Mouse (Mus musculus) lung, embryonic 14.5 days (tissue): Measurements from ENCODE around the gene Eif2b3. TPM values are rescaled to one million over a fixed set of nuclear protein-coding genes. Genes with fewer than 3 reads are reported as not detected.

ENCODE experiments used
- ATAC-seq: fragments of 200-750 bp; cut with Nextera tagmentation; 2 replicates; pipeline ENCODE4 v1.8.0; 2017; ENCODE audit warnings: mild to moderate bottlenecking, moderate TSS enrichment, moderate library complexity; ENCODE audit not compliant: insufficient read depth
- DNase-seq: peaks from one replicate; pipeline ENCODE4 v3.0.0-alpha.2; 2015
- H3K27ac ChIP-seq: fragments of 300-500 bp; sonication (generic); 2 replicates; pipeline ENCODE4 v1.5.1; 2014; ENCODE audit warnings: low read depth, mild to moderate bottlenecking, moderate library complexity
- H3K27me3 ChIP-seq: fragments of 300-500 bp; sonication (generic); 2 replicates; pipeline ENCODE4 v1.6.1; 2014; ENCODE audit warnings: low read length, control low read depth; ENCODE audit not compliant: insufficient read depth
- H3K36me3 ChIP-seq: fragments of 300-500 bp; sonication (generic); 2 replicates; pipeline ENCODE4 v1.6.1; 2014; ENCODE audit warnings: control low read depth; ENCODE audit not compliant: insufficient read depth
- H3K4me1 ChIP-seq: fragments of 300-500 bp; sonication (generic); 2 replicates; pipeline ENCODE4 v1.6.1; 2014; ENCODE audit warnings: antibody characterized with exemption, control low read depth; ENCODE audit not compliant: insufficient read depth
- H3K4me2 ChIP-seq: fragments of 300-500 bp; sonication (generic); 2 replicates; pipeline ENCODE4 v1.6.1; 2014; ENCODE audit warnings: mild to moderate bottlenecking
- H3K4me3 ChIP-seq: fragments of 300-500 bp; sonication (generic); 2 replicates; pipeline ENCODE4 v1.5.1; 2014; ENCODE audit warnings: low read depth, low read length
- H3K9ac ChIP-seq: fragments of 300-500 bp; sonication (generic); 2 replicates; pipeline ENCODE4 v1.6.1; 2014
- H3K9me3 ChIP-seq: fragments of 300-500 bp; sonication (generic); 2 replicates; pipeline ENCODE4 v1.6.1; 2016; ENCODE audit warnings: low read depth, low read length, control low read depth
- CTCF ChIP-seq: IDR thresholded peaks from 2 replicates; pipeline ENCODE4 v1.5.1; 2016; ENCODE audit warnings: antibody characterized with exemption, low read depth
- WGBS: fragments of 180-500 bp; shearing (Covaris S2); extraction: QIAGEN DNeasy Blood & Tissue Kit; methylation state at CpG from one replicate; pipeline ENCODE4 v1.1.7; 2014; 5-methylcytosine and 5-hydroxymethylcytosine counted together
- polyA plus RNA-seq: library from polyadenylated mRNA; unstranded; fragments of >200 nt; fragmentation: Nextera tagmentation; extraction: Ambion mirVana; gene quantifications from 2 replicates; pipeline ENCODE4 v1.2.1, GENCODE M21; 2014

The Eif2b3 gene
- polyA plus RNA-seq, 1 experiment from 2014 or later, result 43.5 TPM

- peak overlapping the region; percentile 100 for H3K4me2 ChIP-seq
These were observed 115.4 kb downstream of the Eif2b3 start for GRCm38 (mm10) chr4:117134601-117134995.

GRCm38 (mm10) chr4:117136034-117136433, 116.8 kb downstream of the Eif2b3 start:
- no peak overlapping the region for H3K27ac ChIP-seq

More at GRCm38 (mm10) chr4:117134601-117134995, 115.4 kb downstream of the Eif2b3 start:
- peaks cover 14% of the 10 kb centered on the region; the same call in 1 of the 2 replicates for H3K4me1 ChIP-seq
- H3K27ac ChIP-seq, result no peak overlapping the region
- peaks cover 18% of the 10 kb centered on the region for H3K27me3 ChIP-seq
- 0 out of 2 replicates have a peak overlapping the region, but pooled peaks have one; percentile 85 for H3K4me3 ChIP-seq
- ATAC-seq (no peak), DNase-seq (no peak)
- no peak overlapping the region for H3K9ac ChIP-seq
- WGBS, result 21% methylated on average over 2 of the region's 2 CpGs
- TF ChIP-seq CTCF, result no peak
- H3K9me3 ChIP-seq, result no peaks in the 10 kb centered on the region
- peaks cover 4% of the 10 kb centered on the region; the same call in 1 of the 2 replicates for H3K36me3 ChIP-seq

More at GRCm38 (mm10) chr4:117136034-117136433, 116.8 kb downstream of the Eif2b3 start:
- no peak for DNase-seq
- H3K4me2 ChIP-seq, result no peak overlapping the region
- WGBS, result 19% methylated on average over 8 of the region's 8 CpGs
- H3K9ac ChIP-seq, result no peak overlapping the region
- TF ChIP-seq CTCF, result no peak
- no peaks in the 10 kb centered on the region for H3K9me3 ChIP-seq
- ATAC-seq, result no peak
- peaks cover 18% of the 10 kb centered on the region for H3K27me3 ChIP-seq
- H3K4me1 ChIP-seq, result peaks cover 14% of the 10 kb centered on the region; the same call in 1 of the 2 replicates
- 0 out of 2 replicates have a peak, but pooled peaks cover 4% of the 10 kb centered on the region for H3K36me3 ChIP-seq
- H3K4me3 ChIP-seq, result no peak overlapping the region

Other genes starting within 250 kb of the Eif2b3 start
- gene Toe1, start 211.8 kb upstream of the Eif2b3 start, polyA plus RNA-seq, result 35.6 and 41.4 TPM in 2 replicates
- 14.7 and 16.8 TPM in 2 replicates for gene Mutyh, start 211.7 kb upstream of the Eif2b3 start, polyA plus RNA-seq
- 0.71 and 0.91 TPM in 2 replicates for gene Hpdl, start 197.7 kb upstream of the Eif2b3 start, polyA plus RNA-seq
- gene Zswim5, start 142.0 kb upstream of the Eif2b3 start, polyA plus RNA-seq, result 0.47 and 0.79 TPM in 2 replicates
- gene Urod, start 25.0 kb upstream of the Eif2b3 start, polyA plus RNA-seq, result 87.2 and 95.9 TPM in 2 replicates
- 7.9 and 9.1 TPM in 2 replicates for gene Hectd3, start 24.1 kb upstream of the Eif2b3 start, polyA plus RNA-seq
- gene Ptch2, start 76.7 kb downstream of the Eif2b3 start, polyA plus RNA-seq, result 12.2 and 14.1 TPM in 2 replicates
- 6.7 and 7.6 TPM in 2 replicates for gene Btbd19, start 106.3 kb downstream of the Eif2b3 start, polyA plus RNA-seq
- gene Tctex1d4, start 107.4 kb downstream of the Eif2b3 start, polyA plus RNA-seq, result not detected in 2 replicates
- gene Plk3, start 114.6 kb downstream of the Eif2b3 start, polyA plus RNA-seq, result 4.2 and 5.1 TPM in 2 replicates
- gene Rps8, start 136.8 kb downstream of the Eif2b3 start, polyA plus RNA-seq, result 1,312 and 1,358 TPM in 2 replicates
- 78.9 and 85.9 TPM in 2 replicates for gene Kif2c, start 163.2 kb downstream of the Eif2b3 start, polyA plus RNA-seq
- 10.7 and 12.4 TPM in 2 replicates for gene Tmem53, start 232.5 kb downstream of the Eif2b3 start, polyA plus RNA-seq
- gene Armh1, start 232.7 kb downstream of the Eif2b3 start, polyA plus RNA-seq, result 0.18 and 0.43 TPM in 2 replicates